Mouse (Mus musculus): Measurements from ENCODE around the gene Tmem109. TPM values are rescaled to one million over a fixed set of nuclear protein-coding genes. Genes with fewer than 3 reads are reported as not detected.
A peak's percentile ranks its signal among the peaks of the same experiment; 100 is the strongest.

The Tmem109 gene
- total RNA-seq, 2 experiments from 2014 or later: 191 to 193 TPM

- no peak for DNase-seq (ENCODE audit: low spot score in 2 of 2)
Measured at GRCm38 (mm10) chr19:10844206-10844605, 37.6 kb downstream of the Tmem109 start.

GRCm38 (mm10) chr19:10842914-10843313 is 38.9 kb downstream of the Tmem109 start:
- no peak for DNase-seq (ENCODE audit: low spot score in 2 of 2)

GRCm38 (mm10) chr19:10841721-10842626 is 39.8 kb downstream of the Tmem109 start:
- no peak for DNase-seq (ENCODE audit: low spot score in 2 of 2)

DNA sequence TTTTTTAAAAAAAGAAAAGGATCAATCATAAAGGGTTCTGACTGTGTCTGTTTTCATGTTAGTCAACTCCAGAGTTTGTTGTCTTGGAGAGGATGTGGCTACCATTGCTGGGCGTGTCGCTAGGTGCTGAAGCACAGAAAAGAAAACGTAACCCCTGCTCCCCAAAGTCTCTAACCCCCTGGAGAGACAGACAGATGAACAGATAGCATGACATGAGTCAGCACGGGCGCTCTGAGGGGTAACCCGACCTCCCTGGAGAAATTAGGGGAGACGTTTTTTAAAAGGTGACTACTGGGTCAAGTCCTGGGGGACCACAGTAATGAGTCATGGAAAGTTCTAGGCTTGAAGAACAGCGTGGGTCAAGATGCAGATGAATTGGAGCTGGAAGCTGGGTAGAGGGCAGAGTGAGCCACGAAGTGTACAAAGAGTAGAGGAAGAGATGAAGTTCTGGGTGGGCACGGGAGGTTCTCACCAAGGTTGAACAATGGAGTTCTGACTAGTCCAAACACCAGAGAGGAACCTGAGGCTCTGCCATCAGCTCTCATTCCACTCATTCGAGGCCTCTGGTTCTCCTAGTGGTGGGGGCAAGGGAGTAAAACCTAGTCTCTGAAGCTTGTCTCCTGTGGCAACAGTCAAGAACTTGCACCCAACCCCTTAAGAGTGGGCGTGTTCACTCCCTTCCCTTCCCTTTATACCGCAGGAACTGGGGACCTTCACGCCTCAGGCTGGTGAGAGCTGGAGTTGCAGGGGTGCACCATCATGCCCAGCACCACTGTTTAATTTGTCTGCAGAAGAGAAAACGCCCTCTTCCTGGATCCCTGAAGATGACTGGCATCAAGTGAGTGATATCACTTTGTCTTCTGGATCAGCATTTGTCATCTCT is 42.5 kb downstream of the Tmem109 start, which contains the start of gene Slc15a3:
TSS of gene Slc15a3 (plus strand) at position 718 of the 883 bp plus-strand sequence.
- DNase-seq (ENCODE audit: low spot score in 2 of 2): no peak

- no peak for DNase-seq (ENCODE audit: low spot score in 2 of 2)
Measured at GRCm38 (mm10) chr19:10835671-10836070, 46.1 kb downstream of the Tmem109 start.

- no peak for DNase-seq (ENCODE audit: low spot score in 2 of 2)
Measured at GRCm38 (mm10) chr19:10833611-10834010, 48.2 kb downstream of the Tmem109 start.

DNA sequence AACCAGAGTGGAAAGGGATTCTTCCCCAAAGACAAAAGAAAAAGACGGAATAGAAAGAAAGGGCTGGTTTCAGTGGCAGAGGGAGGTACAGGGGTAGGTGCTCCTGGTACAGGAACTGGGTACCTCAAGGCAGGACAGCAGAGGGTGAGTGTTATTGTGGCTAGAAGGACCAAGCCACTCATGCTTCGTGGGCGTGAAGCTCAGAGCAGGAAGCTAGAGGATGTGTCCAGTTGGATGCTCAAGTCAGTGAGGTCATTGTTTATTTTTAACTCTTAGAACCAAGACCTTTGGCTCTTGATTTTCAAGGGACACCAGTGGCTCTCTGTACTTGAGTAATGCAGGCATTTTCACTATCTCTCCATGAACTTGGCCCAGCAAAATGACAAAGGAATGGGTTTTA is 49.8 kb downstream of the Tmem109 start:
- no peak for DNase-seq (ENCODE audit: low spot score in 2 of 2)

DNA sequence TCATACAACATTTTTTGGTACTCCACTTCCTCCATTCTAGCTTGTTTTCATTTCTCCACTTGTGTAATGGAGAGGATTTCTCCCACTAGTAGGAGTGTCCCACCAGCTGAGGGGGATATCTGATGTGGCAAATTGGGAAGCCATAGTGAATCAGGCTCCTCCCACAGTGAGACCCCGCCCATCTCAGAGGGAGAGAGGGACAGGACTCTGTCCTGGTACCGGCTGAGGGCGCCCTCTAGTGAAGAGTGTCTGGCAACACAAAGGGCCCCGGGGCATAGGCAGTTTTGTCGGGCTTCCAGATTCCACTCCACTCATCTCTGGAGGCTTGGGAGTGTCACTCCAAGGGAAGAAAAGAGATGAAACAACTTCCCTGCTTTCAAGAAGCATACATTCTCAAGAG is 50.4 kb downstream of the Tmem109 start:
- DNase-seq (ENCODE audit: low spot score in 2 of 2): peak; percentile 35 to 77

DNA sequence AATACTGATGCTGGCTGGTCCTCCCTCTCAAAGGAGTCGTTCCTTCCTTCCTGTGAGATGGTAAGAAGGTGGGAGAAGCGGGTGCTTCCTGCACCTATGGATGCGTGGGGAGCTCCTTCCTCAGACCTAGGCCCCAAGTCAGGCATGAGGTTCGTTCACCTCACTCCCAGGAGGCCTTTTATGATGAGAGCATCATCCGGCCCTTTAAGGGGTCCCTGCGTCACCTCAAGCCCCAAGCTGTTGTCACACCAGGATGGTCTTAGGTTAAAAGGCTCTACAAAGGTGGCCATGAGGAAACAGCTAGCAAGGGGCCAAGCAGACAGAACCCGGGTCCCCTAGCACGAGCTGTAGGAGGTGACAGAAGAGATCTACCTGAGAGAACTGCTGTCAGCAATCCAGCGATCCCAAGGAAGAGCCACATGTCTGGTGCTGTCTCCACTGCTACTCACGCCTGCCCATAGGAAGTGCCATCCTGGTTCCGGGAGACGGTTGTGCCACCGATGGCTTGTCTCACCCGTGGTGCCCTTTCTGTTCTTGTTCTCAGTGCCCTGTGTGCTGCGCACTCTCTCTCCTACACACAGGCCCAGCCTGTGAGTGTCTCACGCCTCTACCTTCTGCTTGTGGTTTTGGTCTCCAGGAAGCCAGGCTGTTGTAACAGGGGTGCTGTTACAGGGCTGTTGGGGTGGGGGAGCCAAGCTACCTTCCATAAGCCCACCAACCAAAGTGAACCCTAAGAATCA is 52.2 kb downstream of the Tmem109 start, which contains the start of gene Cd6:
TSS of gene Cd6 (minus strand) at position 623 of the 740 bp plus-strand sequence.
- no peak for DNase-seq (ENCODE audit: low spot score in 2 of 2)

DNA sequence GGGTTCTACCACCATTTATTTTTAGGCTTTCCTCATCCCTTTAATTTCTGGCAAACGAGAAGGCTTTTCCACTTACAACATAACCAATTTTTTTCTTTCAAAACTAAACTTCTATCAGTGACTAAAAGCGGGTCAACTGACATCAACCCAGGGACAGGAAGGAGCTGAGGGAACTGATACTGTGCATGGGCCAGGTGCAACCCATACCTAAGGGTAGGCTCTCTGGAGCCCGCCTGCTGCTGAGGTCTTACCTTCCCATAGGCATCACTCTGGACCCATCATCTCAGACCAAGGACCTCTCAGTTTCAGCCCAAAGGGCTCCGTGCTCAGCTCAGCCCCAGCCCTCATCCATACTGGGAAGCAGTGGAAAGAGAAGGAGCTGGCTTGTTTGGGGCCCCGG is 53.5 kb downstream of the Tmem109 start:
- DNase-seq (ENCODE audit: low spot score in 2 of 2): no peak

DNA sequence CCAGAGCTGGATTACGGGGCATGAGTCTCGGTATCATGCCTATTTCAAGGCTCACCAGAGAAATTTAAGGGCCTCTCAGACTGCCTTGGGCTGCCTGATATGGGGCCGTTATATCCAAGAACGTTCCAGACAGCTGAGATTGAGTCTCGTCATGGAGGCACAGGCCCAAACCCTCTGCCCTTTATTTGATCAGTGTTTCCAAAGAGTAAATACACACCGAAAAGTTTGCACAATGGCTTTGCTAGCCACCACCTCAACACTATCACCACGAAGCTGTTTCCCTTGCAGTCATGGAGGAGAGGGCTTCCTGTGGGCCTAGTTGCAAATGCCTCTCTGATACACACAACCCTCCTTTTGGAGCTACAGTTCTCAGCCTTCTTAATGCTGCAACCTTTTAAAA is 57.7 kb downstream of the Tmem109 start:
- DNase-seq (ENCODE audit: low spot score in 2 of 2): no peak

DNA sequence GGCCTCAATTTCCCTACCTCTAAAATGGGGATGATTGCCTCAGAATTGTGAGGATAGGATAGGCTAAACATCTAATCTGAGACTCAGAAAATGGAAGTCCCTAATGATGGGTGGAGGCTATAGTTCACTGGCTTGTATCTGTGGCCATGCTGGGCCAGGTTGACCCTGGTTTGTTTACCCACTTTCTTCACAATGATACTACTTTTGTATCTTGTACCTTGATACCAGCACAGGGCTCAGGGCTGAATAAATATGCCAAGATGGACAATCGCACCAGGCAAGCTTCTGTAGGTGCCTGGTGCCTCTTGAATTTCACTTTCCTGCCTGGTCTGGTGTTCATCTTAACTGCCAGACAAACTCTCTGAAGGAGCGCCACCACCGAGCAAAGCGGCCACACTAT is 59.3 kb downstream of the Tmem109 start:
- DNase-seq (ENCODE audit: low spot score in 2 of 2): no peak

GRCm38 (mm10) chr19:10821319-10821718 is 60.5 kb downstream of the Tmem109 start:
- DNase-seq (ENCODE audit: low spot score in 2 of 2): no peak

Other genes with a start within 250 kb of the Tmem109 start
- under 1 TPM; 0.41 to 0.66 TPM for gene Vwce, start 247.8 kb downstream of the Tmem109 start, total RNA-seq (2021)
- not detected for gene Pga5, start 203.9 kb downstream of the Tmem109 start, total RNA-seq (2021)
- gene Vps37c, start 193.3 kb downstream of the Tmem109 start, total RNA-seq (2021): 10 to 100 TPM; 24.8 to 25.0 TPM
- gene Cd5, start 143.0 kb downstream of the Tmem109 start, total RNA-seq (2021): under 1 TPM; 0.26 to 0.29 TPM
- under 1 TPM; 0.21 to 0.32 TPM for gene Cd6, start 51.9 kb downstream of the Tmem109 start, total RNA-seq (2021)
- gene Slc15a3, start 42.3 kb downstream of the Tmem109 start, total RNA-seq (2021): 1 to 10 TPM; 1.5 TPM
- 10 to 100 TPM; 47.1 to 56.1 TPM for gene Tmem132a, start 12.1 kb downstream of the Tmem109 start, total RNA-seq (2021)
- 100 to 1,000 TPM; 313 to 325 TPM for gene Prpf19, start 13.2 kb upstream of the Tmem109 start, total RNA-seq (2021)
- gene Zp1, start 38.6 kb upstream of the Tmem109 start, total RNA-seq (2021): under 1 TPM in 1 of 2 experiments, not detected in 1; 0.49 TPM
- gene Ptgdr2, start 55.2 kb upstream of the Tmem109 start, total RNA-seq (2021): under 1 TPM; 0.10 to 0.18 TPM
- 10 to 100 TPM; 26.6 to 27.7 TPM for gene Ccdc86, start 67.3 kb upstream of the Tmem109 start, total RNA-seq (2021)
- gene Ms4a10, start 92.7 kb upstream of the Tmem109 start, total RNA-seq (2021): under 1 TPM in 1 of 2 experiments, not detected in 1; 0.54 TPM
- gene Ms4a15, start 111.2 kb upstream of the Tmem109 start, total RNA-seq (2021): not detected
- gene Ms4a18, start 136.0 kb upstream of the Tmem109 start, total RNA-seq (2021): not detected
- gene Ms4a8a, start 199.1 kb upstream of the Tmem109 start, total RNA-seq (2021): under 1 TPM; 0.91 to 0.98 TPM
- under 1 TPM; 0.39 to 0.44 TPM for gene 1700017D01Rik, start 248.9 kb upstream of the Tmem109 start, total RNA-seq (2021)